17 mouse cellular contexts compared by ENCODE assay signal in genomic region chr4:140104795-140105194, GRCm38 (mm10).
DNase-seq lines count a peak whose midpoint lies in the region; ATAC-seq and TF ChIP-seq lines count a peak whose summit lies in the region.
"Had no signal": no experiment of that assay in that cellular context is flagged by ENCODE, and none has a peak within 500 bp of the region (broad histone marks: within the 10 kb centered on the region; RNA-seq: fewer than 3 reads in every experiment).

No protein-coding gene starts in this region.

- H3K9me3 ChIP-seq in lung, embryonic 14.5 days (ENCODE audit: low read depth, low read length): no peaks in the 10 kb centered on the region
- no peaks in the 10 kb centered on the region for H3K9me3 ChIP-seq in forebrain, embryonic 11.5 days (ENCODE audit: control insufficient read depth, low read length)
- no peaks in the 10 kb centered on the region for H3K9me3 ChIP-seq in hindbrain, embryonic 12.5 days (replicated peaks)
- no peaks in the 10 kb centered on the region for H3K9me3 ChIP-seq in neural tube, embryonic 14.5 days (ENCODE audit: control insufficient read depth, low read length)
- no peaks in the 10 kb centered on the region for H3K9me3 ChIP-seq in kidney, embryonic 16.5 days (ENCODE audit: low read length)
- H3K9me3 ChIP-seq: kidney, embryonic 15.5 days; neural tube, embryonic 12.5 days had no signal

- peak; percentile 47 for DNase-seq in lung, embryonic 14.5 days
- DNase-seq in lung, postnatal 25 days (ENCODE audit: low spot score): no peak
- DNase-seq in forebrain, embryonic 11.5 days (ENCODE audit: low spot score): peak; percentile 61
- no peak for DNase-seq in adrenal gland, adult (ENCODE audit: inconsistent age in 2 of 2, low spot score in 1 of 2)
- DNase-seq: cerebellum, adult 8-10 months; gastrocnemius, postnatal 14 days; heart, adult 2 months; thymus, postnatal 25 days had no signal

- H3K36me3 ChIP-seq in lung, embryonic 14.5 days (ENCODE audit: insufficient read depth): no peaks in the 10 kb centered on the region
- no peaks in the 10 kb centered on the region for H3K36me3 ChIP-seq in forebrain, embryonic 11.5 days (ENCODE audit: control insufficient read depth, insufficient read depth, low read length)
- no peaks in the 10 kb centered on the region for H3K36me3 ChIP-seq in hindbrain, embryonic 12.5 days
- no peaks in the 10 kb centered on the region for H3K36me3 ChIP-seq in neural tube, embryonic 14.5 days (ENCODE audit: control insufficient read depth, insufficient read depth, low read length)
- H3K36me3 ChIP-seq in kidney, embryonic 16.5 days (ENCODE audit: insufficient read depth, low read length): no peaks in the 10 kb centered on the region
- H3K36me3 ChIP-seq: kidney, embryonic 15.5 days; neural tube, embryonic 12.5 days had no signal

- WGBS in lung, embryonic 14.5 days: 6% methylated on average over 6 of the region's 6 CpGs
- WGBS in forebrain, embryonic 11.5 days: 18% methylated on average over 6 of the region's 6 CpGs
- 6% methylated on average over 6 of the region's 6 CpGs for WGBS in hindbrain, embryonic 12.5 days
- WGBS in neural tube, embryonic 14.5 days: 17% methylated on average over 6 of the region's 6 CpGs
- 12% methylated on average over 6 of the region's 6 CpGs for WGBS in kidney, embryonic 16.5 days

- peaks cover 39% of the 10 kb centered on the region for H3K27me3 ChIP-seq in lung, embryonic 14.5 days (ENCODE audit: insufficient read depth, low read length)
- peaks cover 16% of the 10 kb centered on the region for H3K27me3 ChIP-seq in forebrain, embryonic 11.5 days (ENCODE audit: control insufficient read depth, insufficient read depth, low read length)
- H3K27me3 ChIP-seq in hindbrain, embryonic 12.5 days: peaks cover 30% of the 10 kb centered on the region
- no peaks in the 10 kb centered on the region for H3K27me3 ChIP-seq in neural tube, embryonic 14.5 days (ENCODE audit: control insufficient read depth, insufficient read depth, low read length)
- peaks cover 51% of the 10 kb centered on the region for H3K27me3 ChIP-seq in kidney, embryonic 16.5 days (ENCODE audit: insufficient read depth, low read length)
- H3K27me3 ChIP-seq: CH12.LX had no signal

- H3K4me2 ChIP-seq in lung, embryonic 14.5 days: no peak overlapping the region
- H3K4me2 ChIP-seq in forebrain, embryonic 11.5 days (ENCODE audit: low read depth, low read length, severe bottlenecking): no peak overlapping the region
- no peak overlapping the region; the same call in 1 of the 2 replicates for H3K4me2 ChIP-seq in hindbrain, embryonic 12.5 days (replicated peaks)
- H3K4me2 ChIP-seq in neural tube, embryonic 14.5 days (ENCODE audit: low read depth, low read length): no peak overlapping the region
- no peak overlapping the region for H3K4me2 ChIP-seq in kidney, embryonic 16.5 days (replicated peaks; ENCODE audit: low read depth, low read length)
- H3K4me2 ChIP-seq: kidney, embryonic 15.5 days; neural tube, embryonic 12.5 days had no signal

- no peak for ATAC-seq in lung, embryonic 14.5 days (ENCODE audit: insufficient read depth)
- no peak for ATAC-seq in forebrain, embryonic 11.5 days (replicated peaks; ENCODE audit: low FRiP score)
- ATAC-seq in hindbrain, embryonic 12.5 days (ENCODE audit: low FRiP score): no peak
- ATAC-seq in neural tube, embryonic 14.5 days (ENCODE audit: low read depth): no peak
- no peak for ATAC-seq in kidney, embryonic 16.5 days (ENCODE audit: low FRiP score, low TSS enrichment)
- ATAC-seq: intestine, postnatal 0 days had no signal

- H3K4me3 ChIP-seq in lung, embryonic 14.5 days (ENCODE audit: low read depth, low read length): no peak overlapping the region
- H3K4me3 ChIP-seq in forebrain, embryonic 11.5 days (ENCODE audit: low read depth, low read length): no peak overlapping the region
- H3K4me3 ChIP-seq in hindbrain, embryonic 12.5 days: no peak overlapping the region
- H3K4me3 ChIP-seq in neural tube, embryonic 14.5 days (ENCODE audit: low read depth, low read length): no peak overlapping the region
- H3K4me3 ChIP-seq in kidney, embryonic 16.5 days (ENCODE audit: low read length): no peak overlapping the region
- H3K4me3 ChIP-seq: erythroblast, embryonic 14.5 days; heart, adult 2 months; kidney, embryonic 15.5 days; neural tube, embryonic 12.5 days had no signal

- no peak overlapping the region for H3K27ac ChIP-seq in lung, embryonic 14.5 days (ENCODE audit: low read depth)
- H3K27ac ChIP-seq in forebrain, embryonic 11.5 days (ENCODE audit: low read depth, low read length): no peak overlapping the region
- 0 out of 2 replicates have a peak overlapping the region, but pooled peaks have one; percentile 17 for H3K27ac ChIP-seq in hindbrain, embryonic 12.5 days
- H3K27ac ChIP-seq in neural tube, embryonic 14.5 days (ENCODE audit: low read depth, low read length): peak overlapping the region; percentile 18; the same call in 1 of the 2 replicates
- no peak overlapping the region for H3K27ac ChIP-seq in kidney, embryonic 16.5 days (ENCODE audit: low read length)
- H3K27ac ChIP-seq: heart, adult 2 months; kidney, embryonic 15.5 days; liver, embryonic 14.5 days; neural tube, embryonic 12.5 days had no signal

- no peaks in the 10 kb centered on the region for H3K4me1 ChIP-seq in lung, embryonic 14.5 days (ENCODE audit: insufficient read depth)
- peaks cover 13% of the 10 kb centered on the region for H3K4me1 ChIP-seq in forebrain, embryonic 11.5 days (replicated peaks; ENCODE audit: control insufficient read depth, insufficient read depth, low read length)
- H3K4me1 ChIP-seq in hindbrain, embryonic 12.5 days: peaks cover 62% of the 10 kb centered on the region
- peaks cover 26% of the 10 kb centered on the region for H3K4me1 ChIP-seq in neural tube, embryonic 14.5 days (ENCODE audit: control insufficient read depth, insufficient read depth, low read length)
- H3K4me1 ChIP-seq in kidney, embryonic 16.5 days (ENCODE audit: insufficient read depth, low read length): peaks cover 5% of the 10 kb centered on the region; the same call in 1 of the 2 replicates

- no peak for TF ChIP-seq CTCF in lung, embryonic 14.5 days (IDR thresholded peaks at IDR 0.05; ENCODE audit: low read depth)

- no peak overlapping the region for H3K9ac ChIP-seq in lung, embryonic 14.5 days
- H3K9ac ChIP-seq in forebrain, embryonic 11.5 days (ENCODE audit: low read length): no peak overlapping the region
- no peak overlapping the region for H3K9ac ChIP-seq in hindbrain, embryonic 12.5 days
- no peak overlapping the region for H3K9ac ChIP-seq in neural tube, embryonic 14.5 days (replicated peaks; ENCODE audit: low read depth, low read length)
- no peak overlapping the region for H3K9ac ChIP-seq in kidney, embryonic 16.5 days (replicated peaks; ENCODE audit: low read length)
- H3K9ac ChIP-seq: kidney, embryonic 15.5 days; liver, embryonic 14.5 days; neural tube, embryonic 12.5 days had no signal

Comparison
In these comparisons a context has a peak if more than half of its experiments do, and no peak if none do; other contexts are left out.
1. DNase-seq: peak in lung, embryonic 14.5 days (single experiment) and forebrain, embryonic 11.5 days (single experiment); none in lung, postnatal 25 days (single experiment) and adrenal gland, adult (0 of 2).
2. H3K27ac ChIP-seq: peak in hindbrain, embryonic 12.5 days (single experiment) and neural tube, embryonic 14.5 days (single experiment); none in lung, embryonic 14.5 days (single experiment), forebrain, embryonic 11.5 days (single experiment) and kidney, embryonic 16.5 days (single experiment).